Mouse (Mus musculus) left cerebral cortex, postnatal 25 days (tissue): ENCODE measurements at regions not wholly inside any gene's neighbourhood (a gene's known extent, or its start where the extent isn't known, plus 50 kb on each side); places are given as distances from the start of the nearest gene placed in this dataset.
A peak's percentile ranks its signal among the peaks of the same experiment; 100 is the strongest.

Experiments used
- DNase-seq, 2 experiments: peaks; one replicate each; pipeline ENCODE4 v3.0.0; 2022; ENCODE audit warnings: low spot score in 2 of 2, mixed read lengths in 1 of 2
- intact Hi-C: fragments of 180-260 bp; cut with DNase I; formaldehyde crosslinking; loops from one replicate; pipeline ENCODE4 v1.15.1; 2025

DNA sequence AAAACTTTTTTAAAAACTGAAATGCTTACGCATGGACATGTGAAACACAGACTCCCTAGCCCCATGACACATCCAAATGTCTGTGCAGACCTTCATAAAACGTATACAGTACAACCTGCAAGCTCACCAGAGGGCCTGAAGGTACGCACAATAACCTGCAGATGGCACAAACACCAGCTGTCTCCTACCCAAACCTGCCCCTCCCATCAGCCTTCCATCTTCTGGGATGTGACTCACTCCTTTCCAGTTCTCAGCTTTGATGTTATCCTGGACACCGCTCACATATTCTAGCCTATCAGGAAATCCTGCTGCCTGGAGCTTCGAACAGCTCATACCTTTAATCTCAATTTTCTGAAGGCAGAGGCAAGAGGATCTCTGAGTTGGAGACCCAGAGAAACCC lies 76.3 kb upstream of the Mvb12b start:
- peak in 1 of 2 experiments; percentile 21 for DNase-seq
- intact Hi-C loops = no loop called here

DNA sequence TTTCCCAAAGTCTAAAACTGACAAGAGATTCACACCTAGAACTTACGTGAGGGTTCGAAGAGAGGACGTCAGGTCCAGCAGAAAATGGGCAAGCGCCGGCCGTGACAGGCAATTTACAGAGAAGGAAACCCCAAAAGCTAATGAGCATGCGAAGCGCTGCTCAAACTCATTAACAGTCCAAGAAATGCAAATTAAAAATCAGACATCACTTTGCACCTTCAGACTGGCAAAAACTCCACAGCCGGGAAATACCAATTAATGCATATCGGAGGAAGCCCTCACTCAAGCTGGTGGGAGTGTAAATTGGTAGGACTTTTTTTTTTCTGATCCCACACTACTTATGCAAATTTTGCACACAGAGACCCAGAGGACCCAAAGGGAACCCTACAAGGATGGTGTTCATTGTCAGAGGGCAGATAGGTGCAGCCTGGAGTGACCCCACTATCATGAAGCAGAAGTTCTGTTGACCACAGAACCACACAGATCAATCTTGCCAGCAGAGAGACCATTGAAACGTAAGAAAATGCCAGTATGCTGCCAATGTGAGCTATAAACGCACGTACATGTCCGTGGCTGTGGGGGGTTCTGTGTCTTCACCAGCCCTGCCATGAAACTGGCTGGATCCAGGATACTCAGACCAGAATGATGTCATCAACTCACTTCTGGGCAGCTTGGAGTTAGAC lies 74.8 kb upstream of the Mvb12b start:
- no peak for DNase-seq
- intact Hi-C loops = no loop called here

DNA sequence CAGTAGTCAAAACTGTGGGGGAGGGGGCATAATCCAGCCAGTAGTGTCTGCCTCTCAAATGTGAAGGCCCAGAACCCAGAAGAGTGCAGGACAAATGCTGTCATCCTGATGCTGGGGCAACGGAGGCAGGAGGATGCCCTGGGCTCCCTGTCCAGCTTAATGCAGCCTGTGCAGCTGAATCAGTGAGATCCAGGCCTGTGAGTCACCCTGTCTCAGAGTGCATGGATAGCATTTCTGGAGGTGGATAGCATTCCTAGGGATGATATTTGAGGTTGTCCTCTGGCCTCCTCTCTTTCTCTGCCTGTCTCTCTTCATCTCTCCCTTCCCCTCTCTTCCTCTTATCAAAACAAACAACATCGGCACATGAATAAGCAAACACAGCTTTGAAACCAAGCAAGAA lies 73.8 kb upstream of the Mvb12b start:
- intact Hi-C loops = no loop called here
- DNase-seq = no peak

DNA sequence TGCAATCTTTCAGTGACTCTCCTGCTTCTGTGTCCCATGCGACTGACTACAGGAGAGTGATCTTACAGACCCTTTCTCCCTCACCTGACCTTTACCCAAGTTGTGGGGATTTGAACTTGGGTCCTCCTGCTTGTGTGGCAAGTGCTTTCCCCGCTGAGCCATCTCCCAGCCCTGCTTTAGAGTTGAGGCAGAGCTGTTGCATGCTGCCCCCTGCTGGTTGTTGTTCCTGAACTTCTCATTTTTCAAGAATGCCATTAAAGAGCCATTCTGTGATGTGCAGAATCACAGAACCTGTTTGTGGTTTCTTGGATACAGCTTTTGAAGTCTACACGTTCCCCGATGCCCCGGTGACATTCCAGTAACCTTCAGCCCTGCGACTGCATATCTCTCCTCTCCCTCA lies 70.0 kb upstream of the Mvb12b start:
- intact Hi-C loops = loop anchor here (1.0 to 10.0 kb wide), 3 partner anchors 136 to 283 kb away; no protein-coding TSS in a partner anchor
- DNase-seq = peak; percentile 37 to 41

DNA sequence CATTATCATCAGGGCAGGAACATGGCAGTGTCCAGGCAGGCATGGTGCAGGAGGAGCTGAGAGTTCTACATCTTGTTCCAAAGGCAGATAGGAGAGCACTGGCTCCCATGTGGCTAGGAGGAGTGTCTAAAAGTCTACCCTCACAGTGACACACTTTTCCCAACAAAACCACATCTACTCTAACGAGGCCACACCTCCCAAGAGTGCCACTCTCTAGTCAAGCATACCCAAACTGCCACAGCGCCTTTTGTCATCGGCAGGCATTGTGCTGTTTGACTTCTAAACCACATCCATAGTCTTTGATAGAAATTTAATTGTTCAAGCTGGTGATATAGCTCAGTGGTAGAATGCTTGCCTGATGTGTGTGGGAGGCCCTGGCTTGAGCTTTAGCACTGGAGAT lies 56.6 kb upstream of the Mvb12b start:
- DNase-seq = no peak
- intact Hi-C loops = no loop called here

DNA sequence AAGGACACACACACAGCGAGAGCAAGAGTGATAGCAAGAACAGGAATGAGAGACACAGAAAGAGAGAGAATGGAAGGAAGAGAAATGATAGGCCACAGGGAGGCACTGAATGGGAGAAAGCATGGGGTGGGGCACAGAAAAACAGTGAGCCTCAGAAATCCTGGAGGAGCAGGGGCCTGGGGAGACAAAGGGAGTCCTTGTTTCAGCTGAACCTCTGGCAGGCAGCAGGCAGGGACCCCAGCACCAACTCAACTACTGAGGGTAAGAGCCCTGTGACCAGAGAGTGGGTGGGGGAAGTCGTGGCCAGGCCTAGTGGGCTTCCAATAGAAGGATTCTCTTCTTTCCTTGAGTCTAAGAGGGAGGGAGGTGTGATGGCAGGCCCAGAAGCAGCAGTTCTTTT lies 54.3 kb upstream of the Mvb12b start:
- intact Hi-C loops = no loop called here
- no peak for DNase-seq

DNA sequence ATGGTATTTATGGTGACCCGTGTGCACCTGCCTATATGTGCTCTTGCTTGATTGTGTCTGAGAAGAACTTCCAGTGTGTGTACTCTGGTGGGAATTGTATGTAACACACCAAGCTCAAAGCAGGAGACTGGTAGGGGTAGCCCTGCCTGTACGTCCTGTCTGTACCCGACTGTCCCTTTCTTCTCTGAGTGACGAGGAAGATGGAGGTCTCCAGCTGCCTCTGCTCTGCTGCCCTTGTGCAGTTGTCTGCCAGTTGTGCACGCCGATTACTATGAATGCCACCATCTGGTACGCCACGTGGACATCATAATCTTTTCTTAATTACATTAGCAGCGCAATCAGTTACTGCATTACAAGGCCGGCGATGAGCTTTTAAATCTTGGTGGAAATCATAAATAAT lies 53.6 kb upstream of the Mvb12b start:
- no peak for DNase-seq

DNA sequence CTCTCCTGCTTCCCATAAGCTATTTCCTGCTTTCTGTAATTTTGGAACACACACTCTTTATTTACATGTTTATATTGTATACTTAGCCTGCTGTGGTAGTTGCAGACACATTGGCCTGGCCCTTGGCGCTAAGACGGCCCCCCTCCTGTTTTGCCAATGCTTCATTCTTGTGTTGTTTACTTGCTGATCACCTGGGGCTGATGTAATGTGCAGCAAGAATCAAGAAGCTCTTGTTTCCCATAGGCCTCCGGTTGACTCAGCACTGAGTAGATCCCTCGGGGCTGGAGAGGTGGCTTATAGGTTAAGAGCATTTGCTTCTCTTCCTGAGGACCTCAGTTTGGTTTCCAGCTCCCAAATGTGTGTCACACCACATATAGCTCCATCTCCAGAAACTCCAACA lies 52.1 kb upstream of the Mvb12b start:
- DNase-seq = no peak
- intact Hi-C loops = no loop called here

More for the DNA sequence above, 53.6 kb upstream of the Mvb12b start:
- intact Hi-C loops = no loop called here
